Mouse (Mus musculus) mesoderm, embryonic 11.5 days (tissue): ENCODE measurements around the gene Slamf6.
A peak's percentile ranks its signal among the peaks of the same experiment; 100 is the strongest.

Experiments
- DNase-seq: peaks from one replicate; pipeline ENCODE4 v3.0.0-alpha.2; 2012; ENCODE audit warnings: low read depth, low spot score

Gene Slamf6

DNA sequence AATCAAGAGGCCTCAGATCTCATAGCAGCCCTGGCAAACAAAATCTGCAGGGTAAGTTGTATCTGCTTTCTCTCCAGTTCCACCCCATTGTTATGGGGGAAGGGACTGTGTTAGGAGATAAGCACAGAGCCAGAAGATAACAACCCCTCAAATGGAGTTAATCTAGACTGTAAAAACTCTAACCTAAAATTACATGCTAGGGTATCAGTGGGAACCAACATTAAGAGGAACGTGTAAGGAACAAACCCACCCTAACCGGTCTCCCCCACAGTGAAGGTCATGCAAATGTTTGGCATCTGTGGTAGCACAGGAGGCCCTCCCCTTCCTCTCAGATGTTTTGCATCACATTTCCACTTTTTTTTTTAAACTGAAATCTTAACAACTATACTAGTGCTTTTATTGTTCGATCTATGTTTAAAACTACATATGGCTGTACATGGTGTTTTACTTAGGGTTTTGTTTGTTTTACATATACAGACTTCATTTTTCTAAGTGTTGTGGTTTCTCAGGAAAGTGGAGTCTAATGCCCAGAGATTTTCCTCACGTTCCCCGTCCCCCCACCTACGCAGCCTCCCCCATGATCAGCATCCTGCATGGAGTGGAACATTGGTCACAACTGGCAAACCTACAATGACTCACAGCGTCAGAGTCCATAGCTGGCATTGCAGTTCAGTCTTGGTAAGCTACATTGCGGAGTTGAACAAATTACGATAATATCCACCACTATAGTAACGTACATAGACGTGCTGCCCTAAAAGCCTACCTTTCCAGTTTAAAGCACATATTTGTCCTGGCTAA is 77.8 kb downstream of the Slamf6 start:
- DNase-seq = no peak

DNA sequence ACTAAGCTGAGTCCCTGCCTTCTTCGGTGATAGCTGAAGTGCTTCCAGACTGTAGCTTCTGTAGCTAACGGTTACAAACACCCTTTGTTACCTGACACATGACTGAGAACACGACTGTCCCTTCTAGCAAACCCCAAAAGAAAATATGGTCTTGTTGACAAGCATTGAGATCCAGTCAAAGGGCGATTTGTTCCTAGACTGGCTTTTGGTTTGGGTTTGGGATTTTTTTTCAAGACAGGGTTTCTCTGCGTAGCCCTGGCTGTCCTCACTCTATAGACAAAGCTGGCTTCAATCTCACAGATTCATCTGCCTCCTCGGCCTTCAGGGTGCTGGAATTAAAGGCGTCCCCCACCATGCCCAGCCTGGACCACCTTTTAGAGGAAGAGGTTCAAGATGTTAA is 79.4 kb downstream of the Slamf6 start:
- no peak for DNase-seq

- no peak for DNase-seq
Measured at GRCm38 (mm10) chr1:171998820-171999597, 81.7 kb downstream of the Slamf6 start.

GRCm38 (mm10) chr1:172000641-172001040 is 83.3 kb downstream of the Slamf6 start:
- peak; percentile 54 for DNase-seq

DNA sequence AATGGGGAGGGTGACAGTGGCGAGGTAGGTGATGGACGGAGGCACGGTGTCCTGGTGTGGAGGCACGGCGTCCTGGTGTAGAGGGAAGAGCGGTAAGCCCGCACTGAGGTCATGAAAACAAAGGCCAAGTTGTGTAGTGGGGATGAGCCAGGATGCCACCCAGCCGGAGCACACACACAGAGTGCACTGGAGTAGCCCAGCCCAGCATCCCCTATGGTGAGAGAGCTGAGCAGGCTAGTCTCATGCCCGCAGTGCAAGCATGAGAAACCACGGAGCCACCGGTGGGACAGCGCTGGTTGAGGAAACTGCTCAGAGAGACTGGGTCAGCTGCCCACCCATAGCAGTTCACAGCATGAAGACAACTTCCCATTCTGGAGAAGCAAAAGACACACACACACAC is 84.3 kb downstream of the Slamf6 start:
- DNase-seq = no peak
